Mouse (Mus musculus) liver, postnatal 0 days (tissue): ENCODE data around the gene Tmem183a. TPM values are rescaled to one million over a fixed set of nuclear protein-coding genes. Genes with fewer than 3 reads are reported as not detected.
A peak's percentile ranks its signal among the peaks of the same experiment; 100 is the strongest.

ENCODE experiments used
- ATAC-seq: fragments of 200-750 bp; cut with Nextera tagmentation; 2 replicates; pipeline ENCODE4 v1.8.0; 2017; ENCODE audit warnings: mild to moderate bottlenecking, moderate library complexity
- DNase-seq: peaks from one replicate; pipeline ENCODE4 v3.0.0-alpha.2; 2016
- H3K27ac ChIP-seq: fragments of 300-500 bp; sonication (generic); 2 replicates; pipeline ENCODE4 v1.5.1; 2014; ENCODE audit warnings: antibody characterized with exemption, moderate library complexity, mild to moderate bottlenecking, low read depth
- H3K27me3 ChIP-seq: fragments of 300-500 bp; sonication (generic); 2 replicates; pipeline ENCODE4 v1.6.1; 2014; ENCODE audit warnings: low read length, control low read depth, mixed read lengths; ENCODE audit not compliant: insufficient read depth
- H3K36me3 ChIP-seq: fragments of 300-500 bp; sonication (generic); replicated peaks from 2 replicates; pipeline ENCODE4 v1.6.1; 2014; ENCODE audit warnings: mild to moderate bottlenecking, control low read depth, low read length, moderate library complexity, mixed read lengths; ENCODE audit not compliant: insufficient read depth
- H3K4me1 ChIP-seq: fragments of 300-500 bp; sonication (generic); 2 replicates; pipeline ENCODE4 v1.6.1; 2014; ENCODE audit warnings: antibody characterized with exemption, mild to moderate bottlenecking, control low read depth; ENCODE audit not compliant: insufficient read depth
- H3K4me2 ChIP-seq: fragments of 300-500 bp; sonication (generic); 2 replicates; pipeline ENCODE4 v1.6.1; 2014; ENCODE audit warnings: low read depth, mild to moderate bottlenecking, low read length, moderate library complexity, mixed read lengths
- H3K4me3 ChIP-seq: fragments of 300-500 bp; sonication (generic); 2 replicates; pipeline ENCODE4 v1.5.1; 2014; ENCODE audit warnings: low read depth, low read length
- H3K9ac ChIP-seq: fragments of 300-500 bp; sonication (generic); replicated peaks from 2 replicates; pipeline ENCODE4 v1.6.1; 2014; ENCODE audit warnings: mild to moderate bottlenecking, moderate library complexity
- H3K9me3 ChIP-seq: fragments of 300-500 bp; sonication (generic); 2 replicates; pipeline ENCODE4 v1.6.1; 2016; ENCODE audit warnings: mild to moderate bottlenecking, control low read depth, low read length, mixed read lengths
- CTCF ChIP-seq: sonication (generic); IDR thresholded peaks from 2 replicates; pipeline ENCODE4 v1.5.1; 2016; ENCODE audit warnings: antibody characterized with exemption, low read depth
- EP300 ChIP-seq: IDR thresholded peaks from 2 replicates; pipeline ENCODE4 v1.6.1; 2016; ENCODE audit warnings: antibody characterized with exemption, low read depth, mild to moderate bottlenecking
- WGBS: fragments of 180-500 bp; shearing (Covaris S2); extraction: QIAGEN DNeasy Blood & Tissue Kit; methylation state at CpG from one replicate; pipeline ENCODE4 v1.1.7; 2014; ENCODE audit not compliant: insufficient replicate concordance; 5-methylcytosine and 5-hydroxymethylcytosine counted together
- polyA plus RNA-seq: library from polyadenylated mRNA; unstranded; fragments of >200 nt; fragmentation: Nextera tagmentation; extraction: Ambion mirVana; gene quantifications from 2 replicates; pipeline ENCODE4 v1.2.1, GENCODE M21; 2015

Gene Tmem183a
- polyA plus RNA-seq, 1 experiment from 2014 or later: 46.1 TPM

DNA sequence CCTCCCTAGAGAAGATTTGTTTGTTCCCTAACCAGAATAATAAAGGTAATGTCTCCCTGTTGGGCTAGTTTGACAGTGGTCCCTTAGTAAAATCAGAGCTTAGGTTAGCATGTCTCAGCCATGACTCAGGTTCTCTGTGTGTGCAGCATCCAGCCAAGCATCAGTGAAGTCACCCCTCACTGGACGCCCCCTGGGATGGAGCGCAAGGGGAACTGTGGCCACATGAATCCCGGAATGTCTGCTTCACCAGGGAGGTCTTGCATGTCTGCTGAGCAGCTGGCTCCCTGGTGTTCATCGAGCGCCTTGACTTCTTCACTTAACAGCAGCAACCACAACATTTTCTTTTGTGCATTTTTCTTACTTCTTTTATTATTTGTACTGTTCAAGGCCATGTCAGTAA is 32.0 kb upstream of the Tmem183a start:
- H3K4me1 ChIP-seq: no peaks in the 10 kb centered on the region
- H3K27me3 ChIP-seq: no peaks in the 10 kb centered on the region
- H3K27ac ChIP-seq: no peak overlapping the region
- no peak overlapping the region for H3K4me2 ChIP-seq
- no peak overlapping the region for H3K4me3 ChIP-seq
- TF ChIP-seq CTCF (no peak), EP300 (no peak)
- no peaks in the 10 kb centered on the region for H3K9me3 ChIP-seq
- no peak for DNase-seq
- no peak overlapping the region for H3K9ac ChIP-seq
- no peaks in the 10 kb centered on the region for H3K36me3 ChIP-seq
- WGBS: 65% methylated on average over 5 of the region's 5 CpGs
- no peak for ATAC-seq

DNA sequence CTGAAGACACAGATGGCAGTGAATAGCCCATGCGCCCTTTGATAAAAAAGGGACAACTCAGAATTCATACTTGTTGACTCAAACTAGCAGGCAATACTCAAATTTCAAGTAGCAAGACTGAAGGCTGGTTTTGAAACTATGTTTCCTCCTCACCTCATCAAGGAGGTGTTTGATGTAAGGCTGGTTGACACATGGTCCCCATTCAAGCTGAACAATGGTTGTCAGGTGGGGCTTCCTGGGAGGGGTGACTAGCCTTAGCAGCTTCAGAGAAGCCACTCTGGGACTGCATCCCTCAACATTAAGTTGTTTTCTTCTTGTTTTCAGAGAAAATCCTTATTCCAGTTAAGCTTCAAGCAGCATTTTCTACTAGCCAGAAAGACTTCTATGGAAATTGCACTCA is 23.9 kb upstream of the Tmem183a start, which contains the start of gene 4933406M09Rik:
Gene 4933406M09Rik, plus strand, starts transcription at position 275 of the 400 bp plus-strand sequence.
- no peak within 1 kb of the TSS for H3K4me2 ChIP-seq
- H3K4me1 ChIP-seq: peaks cover 6% of the 10 kb centered on the region
- no peak within 1 kb of the TSS for H3K27ac ChIP-seq
- H3K27me3 ChIP-seq: peaks cover 10% of the 10 kb centered on the region; the same call in 1 of the 2 replicates
- H3K36me3 ChIP-seq: no peaks in the 10 kb centered on the region
- no peak within 1 kb of the TSS for H3K9ac ChIP-seq
- no peaks in the 10 kb centered on the region for H3K9me3 ChIP-seq
- DNase-seq (no peak), ATAC-seq (no peak)
- no peak for TF ChIP-seq EP300
- no peak for TF ChIP-seq CTCF
- H3K4me3 ChIP-seq: no peak within 1 kb of the TSS
- WGBS: 100% methylated on average over 1 of the region's 1 CpGs

DNA sequence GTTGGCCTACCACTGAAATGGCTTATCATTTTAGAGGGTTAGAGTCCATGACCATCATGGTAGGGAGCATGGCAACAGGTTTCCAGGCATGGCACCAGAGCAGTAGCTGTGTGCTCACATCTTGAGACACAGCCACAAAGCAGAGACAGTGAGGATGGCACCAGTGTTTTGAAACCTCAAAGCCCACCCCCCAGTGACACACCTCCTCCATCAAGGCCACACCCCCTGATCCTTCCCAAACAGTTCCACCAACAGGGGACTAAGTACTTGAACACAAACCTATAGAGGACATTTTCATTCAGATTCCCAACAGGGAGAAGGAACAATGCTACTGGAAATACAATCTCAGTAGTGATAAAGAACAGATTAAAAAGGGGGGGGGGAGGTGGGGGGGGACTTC is 23.4 kb upstream of the Tmem183a start:
- DNase-seq (no peak), ATAC-seq (no peak)
- no peak for TF ChIP-seq CTCF
- no peak for TF ChIP-seq EP300
- no peak overlapping the region for H3K4me2 ChIP-seq
- peaks cover 6% of the 10 kb centered on the region for H3K4me1 ChIP-seq
- H3K9ac ChIP-seq: no peak overlapping the region
- peaks cover 10% of the 10 kb centered on the region; the same call in 1 of the 2 replicates for H3K27me3 ChIP-seq
- no peak overlapping the region for H3K27ac ChIP-seq
- H3K9me3 ChIP-seq: no peaks in the 10 kb centered on the region
- no peaks in the 10 kb centered on the region for H3K36me3 ChIP-seq
- H3K4me3 ChIP-seq: no peak overlapping the region

DNA sequence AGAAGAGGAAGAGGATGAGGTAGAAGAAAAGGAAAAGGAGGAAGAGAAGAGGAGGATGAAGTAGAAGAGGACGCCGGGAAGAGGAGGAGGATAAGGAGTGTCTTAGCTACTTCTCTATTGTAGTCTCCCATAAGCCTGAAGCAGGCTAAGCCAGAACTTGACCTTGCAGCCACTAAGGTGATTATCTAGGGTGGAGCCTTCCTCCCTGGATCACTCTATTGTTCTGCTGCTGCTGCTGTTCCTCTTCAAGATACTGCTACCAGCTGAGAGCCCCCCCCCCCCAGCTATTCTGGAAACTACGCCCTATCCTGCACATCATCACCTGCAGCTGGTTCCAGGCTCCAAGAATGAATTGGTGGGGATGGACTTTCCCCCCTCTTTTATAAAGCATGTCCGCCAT is 22.8 kb upstream of the Tmem183a start:
- WGBS: 77% methylated on average over 4 of the region's 4 CpGs
- Histone ChIP-seq H3K27me3 (peaks cover 10% of the 10 kb centered on the region; the same call in 1 of the 2 replicates), H3K27ac (no peak overlapping the region), H3K4me1 (peaks cover 6% of the 10 kb centered on the region), H3K36me3 (no peaks in the 10 kb centered on the region), H3K9ac (no peak overlapping the region), H3K4me3 (no peak overlapping the region), H3K9me3 (no peaks in the 10 kb centered on the region), H3K4me2 (no peak overlapping the region)
- DNase-seq (no peak), ATAC-seq (no peak)
- TF ChIP-seq EP300 (no peak), CTCF (no peak)

- DNase-seq: no peak
- Histone ChIP-seq H3K4me1 (peaks cover 6% of the 10 kb centered on the region), H3K4me2 (peak overlapping the region; percentile 60), H3K9me3 (no peaks in the 10 kb centered on the region), H3K4me3 (peak overlapping the region; percentile 22), H3K27me3 (peaks cover 10% of the 10 kb centered on the region; the same call in 1 of the 2 replicates), H3K27ac (no peak overlapping the region), H3K36me3 (no peaks in the 10 kb centered on the region), H3K9ac (no peak overlapping the region; the same call in 1 of the 2 replicates)
- WGBS: 4% methylated on average over 19 of the region's 19 CpGs
- TF ChIP-seq CTCF: no peak
- TF ChIP-seq EP300: no peak
- no peak for ATAC-seq
These were observed 20.2 kb upstream of the Tmem183a start for GRCm38 (mm10) chr1:134381795-134382625.

- WGBS: 77% methylated on average over 2 of the region's 2 CpGs
- ATAC-seq: no peak
- no peak overlapping the region for H3K4me2 ChIP-seq
These were observed 19.3 kb upstream of the Tmem183a start for GRCm38 (mm10) chr1:134381051-134381450.

More at GRCm38 (mm10) chr1:134381051-134381450, 19.3 kb upstream of the Tmem183a start:
- no peaks in the 10 kb centered on the region for H3K9me3 ChIP-seq
- H3K27me3 ChIP-seq: peaks cover 10% of the 10 kb centered on the region; the same call in 1 of the 2 replicates
- TF ChIP-seq CTCF: no peak
- no peak for TF ChIP-seq EP300
- no peak overlapping the region for H3K27ac ChIP-seq
- peaks cover 6% of the 10 kb centered on the region for H3K4me1 ChIP-seq
- no peaks in the 10 kb centered on the region for H3K36me3 ChIP-seq
- H3K9ac ChIP-seq: no peak overlapping the region
- no peak for DNase-seq
- H3K4me3 ChIP-seq: no peak overlapping the region
